Mouse (Mus musculus) hindbrain, postnatal 0 days (tissue): ENCODE measurements around the gene Fam90a1b. TPM values are rescaled to one million over a fixed set of nuclear protein-coding genes. Genes with fewer than 3 reads are reported as not detected.
"Not testable (repeated sequence)": the region's sequence is repeated elsewhere in the genome, so short reads cannot be mapped to it uniquely, and the experiment has no call there.

Source experiments
- ATAC-seq: fragments of 200-750 bp; cut with Nextera tagmentation; 2 replicates; pipeline ENCODE4 v1.8.0; 2017; ENCODE audit warnings: mild to moderate bottlenecking, moderate TSS enrichment, moderate library complexity
- DNase-seq: peaks from one replicate; pipeline ENCODE4 v3.0.0-alpha.2; 2015; ENCODE audit warnings: low spot score
- H3K27ac ChIP-seq: fragments of 300-500 bp; sonication (generic); 2 replicates; pipeline ENCODE4 v1.5.1; 2014; ENCODE audit warnings: mild to moderate bottlenecking
- H3K27me3 ChIP-seq: fragments of 300-500 bp; sonication (generic); 2 replicates; pipeline ENCODE4 v1.6.1; 2014; ENCODE audit warnings: low read length, mixed read lengths; ENCODE audit not compliant: insufficient read depth
- H3K36me3 ChIP-seq: fragments of 300-500 bp; sonication (generic); 2 replicates; pipeline ENCODE4 v1.6.1; 2014; ENCODE audit warnings: low read length, mixed read lengths; ENCODE audit not compliant: insufficient read depth
- H3K4me1 ChIP-seq: fragments of 300-500 bp; sonication (generic); 2 replicates; pipeline ENCODE4 v1.6.1; 2014; ENCODE audit warnings: antibody characterized with exemption, low read length, mixed read lengths; ENCODE audit not compliant: insufficient read depth
- H3K4me2 ChIP-seq: fragments of 300-500 bp; sonication (generic); 2 replicates; pipeline ENCODE4 v1.6.1; 2014; ENCODE audit warnings: low read depth, mild to moderate bottlenecking, low read length, moderate library complexity, mixed read lengths
- H3K4me3 ChIP-seq: fragments of 300-500 bp; sonication (generic); 2 replicates; pipeline ENCODE4 v1.5.1; 2014; ENCODE audit warnings: low read length
- H3K9ac ChIP-seq: fragments of 300-500 bp; sonication (generic); replicated peaks from 2 replicates; pipeline ENCODE4 v1.6.1; 2014; ENCODE audit warnings: mild to moderate bottlenecking, low read length, moderate library complexity, mixed read lengths
- H3K9me3 ChIP-seq: fragments of 300-500 bp; sonication (generic); 2 replicates; pipeline ENCODE4 v1.6.1; 2016; ENCODE audit warnings: low read length, mixed read lengths
- CTCF ChIP-seq: IDR thresholded peaks from 2 replicates; pipeline ENCODE4 v1.5.1; 2016; ENCODE audit warnings: antibody characterized with exemption, control low read depth, low read depth
- WGBS: fragments of 180-500 bp; shearing (Covaris S2); extraction: QIAGEN DNeasy Blood & Tissue Kit; methylation state at CpG from one replicate; pipeline ENCODE4 v1.1.7; 2014; 5-methylcytosine and 5-hydroxymethylcytosine counted together
- polyA plus RNA-seq: library from polyadenylated mRNA; unstranded; fragments of >200 nt; fragmentation: Nextera tagmentation; extraction: Ambion mirVana; gene quantifications from 2 replicates; pipeline ENCODE4 v1.2.1, GENCODE M21; 2015
- total RNA-seq: library from RNA; depleted of rRNA; stranded (reverse); fragments of >200 nt; gene quantifications from 2 replicates; pipeline ENCODE4 v1.2.3, GENCODE M21; 2014; rRNA removed

Fam90a1b gene
- total RNA-seq (0.04 and 0.37 TPM in 2 replicates), polyA plus RNA-seq (0.26 and 0.49 TPM in 2 replicates)

- Histone ChIP-seq H3K36me3 (no peaks in the 10 kb centered on the region), H3K27ac (peak within 1 kb of the TSS; percentile 74; the same call in 1 of the 2 replicates), H3K9me3 (no peaks in the 10 kb centered on the region), H3K4me1 (no peaks in the 10 kb centered on the region), H3K4me2 (peak within 1 kb of the TSS; percentile 51), H3K9ac (peak within 1 kb of the TSS; percentile 63), H3K27me3 (peaks cover 24% of the 10 kb centered on the region; the same call in 1 of the 2 replicates), H3K4me3 (peak within 1 kb of the TSS; percentile 54)
- 23% methylated on average over 46 of the region's 46 CpGs for WGBS
- peak; percentile 97 for DNase-seq
- peak; percentile 98 for ATAC-seq
- TF ChIP-seq CTCF = peak; percentile 84
Measured at GRCm38 (mm10) chrX:94366670-94367241, at the start of gene Fam90a1b, which contains the start of gene Apoo. Fam90a1b (minus strand) TSS chrX:94366777. Apoo (plus strand) TSS chrX:94367117.

DNA sequence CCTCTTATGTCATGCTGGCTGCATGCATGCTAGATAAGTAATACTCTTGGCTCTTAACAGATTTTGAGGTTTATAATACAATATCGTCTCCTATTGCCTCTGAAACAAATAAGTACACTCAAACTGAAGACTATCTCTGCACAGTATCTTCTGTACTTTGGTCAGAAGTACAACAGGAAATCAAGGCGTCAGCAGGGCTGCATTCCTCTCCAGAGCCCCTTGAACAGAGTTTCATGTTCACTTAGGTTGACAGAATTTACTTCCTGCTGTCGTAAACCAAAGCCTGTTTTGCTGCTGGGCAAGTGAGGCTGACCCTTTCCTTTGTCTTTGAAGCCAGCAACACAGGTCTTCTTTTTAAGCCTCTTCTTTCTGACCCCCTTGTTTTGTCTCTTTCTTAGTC is 42.4 kb upstream of the Fam90a1b start:
- H3K27ac ChIP-seq = no peak overlapping the region
- H3K36me3 ChIP-seq = no peaks in the 10 kb centered on the region
- whole genome bisulfite sequencing = 42% methylated on average over 3 of the region's 3 CpGs
- no peak for TF ChIP-seq CTCF
- no peak overlapping the region for H3K4me3 ChIP-seq
- no peaks in the 10 kb centered on the region for H3K27me3 ChIP-seq
- no peaks in the 10 kb centered on the region for H3K4me1 ChIP-seq
- DNase-seq = no peak
- no peak for ATAC-seq
- H3K9ac ChIP-seq = no peak overlapping the region
- H3K4me2 ChIP-seq = no peak overlapping the region
- no peaks in the 10 kb centered on the region for H3K9me3 ChIP-seq

DNA sequence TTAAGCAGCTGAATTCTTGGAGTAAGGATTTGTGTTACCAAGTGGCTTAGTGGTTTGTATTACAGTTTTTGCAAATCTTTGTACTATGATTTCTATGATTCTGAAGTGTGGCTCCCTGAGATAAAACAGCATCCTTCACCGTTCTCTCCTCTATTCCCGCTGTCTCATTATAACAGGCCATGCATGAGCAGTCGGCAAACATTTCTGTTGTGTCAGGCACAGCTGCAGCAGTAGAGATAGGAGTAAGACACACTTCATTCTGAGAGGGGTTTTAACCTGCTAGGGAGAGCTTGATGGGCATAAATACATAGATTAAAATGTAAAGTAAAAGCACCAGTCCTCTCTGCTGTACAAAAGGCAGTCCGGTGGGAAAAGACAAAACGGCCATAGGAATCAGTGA is 12.2 kb upstream of the Fam90a1b start:
- Histone ChIP-seq H3K4me2 (no peak overlapping the region), H3K9ac (no peak overlapping the region), H3K27ac (no peak overlapping the region), H3K27me3 (no peaks in the 10 kb centered on the region), H3K4me3 (no peak overlapping the region), H3K9me3 (no peaks in the 10 kb centered on the region), H3K36me3 (peaks cover 5% of the 10 kb centered on the region; the same call in 1 of the 2 replicates), H3K4me1 (no peaks in the 10 kb centered on the region)
- no peak for DNase-seq
- no peak for TF ChIP-seq CTCF
- no peak for ATAC-seq
- 71% methylated on average over 5 of the region's 5 CpGs for WGBS

DNA sequence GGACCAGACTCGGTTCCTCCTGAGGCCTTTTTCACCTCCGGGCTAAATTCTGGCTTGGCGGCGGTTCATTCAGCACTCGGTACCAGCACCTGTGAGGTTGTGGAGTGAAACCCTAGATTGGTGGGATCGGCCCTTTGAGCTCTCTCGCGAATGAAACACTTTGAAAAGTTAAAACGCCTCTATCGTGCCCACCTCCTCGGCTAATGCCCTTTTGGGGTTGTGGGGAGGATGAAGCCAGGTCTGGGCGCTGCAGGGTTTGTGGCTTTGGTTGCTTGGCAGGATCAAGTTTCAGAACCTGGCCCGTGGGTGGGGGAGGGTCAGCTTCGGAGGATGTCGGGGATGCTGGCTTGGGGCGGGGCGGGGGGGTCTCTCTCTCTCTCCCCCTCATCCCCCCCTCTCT is 671 bp upstream of the Fam90a1b start:
- ATAC-seq (peak; percentile 28), DNase-seq (peak; percentile 16)
- Histone ChIP-seq H3K36me3 (no peaks in the 10 kb centered on the region), H3K4me2 (peak overlapping the region; percentile 51), H3K9me3 (no peaks in the 10 kb centered on the region), H3K27me3 (peaks cover 24% of the 10 kb centered on the region; the same call in 1 of the 2 replicates), H3K27ac (peak overlapping the region; percentile 74; the same call in 1 of the 2 replicates), H3K4me1 (no peaks in the 10 kb centered on the region), H3K9ac (peak overlapping the region; percentile 63), H3K4me3 (peak overlapping the region; percentile 54)
- no peak for TF ChIP-seq CTCF
- 24% methylated on average over 17 of the region's 17 CpGs for WGBS

- Histone ChIP-seq H3K36me3 (no peaks in the 10 kb centered on the region), H3K27ac (no peak overlapping the region), H3K4me1 (no peaks in the 10 kb centered on the region), H3K27me3 (peaks cover 24% of the 10 kb centered on the region; the same call in 1 of the 2 replicates), H3K9ac (no peak overlapping the region), H3K4me2 (peak overlapping the region; percentile 44), H3K9me3 (no peaks in the 10 kb centered on the region), H3K4me3 (peak overlapping the region; percentile 54)
- TF ChIP-seq CTCF = no peak
- ATAC-seq = no peak
- whole genome bisulfite sequencing = 22% methylated on average over 16 of the region's 16 CpGs
- peak; percentile 3 for DNase-seq
Measured at GRCm38 (mm10) chrX:94366029-94366428, 548 bp downstream of the Fam90a1b start.

- DNase-seq (peak; percentile 1), ATAC-seq (no peak)
- H3K4me3 ChIP-seq = no peak overlapping the region
- no peak for TF ChIP-seq CTCF
- WGBS = 32% methylated on average over 14 of the region's 14 CpGs
- no peak overlapping the region for H3K9ac ChIP-seq
- no peaks in the 10 kb centered on the region for H3K36me3 ChIP-seq
- no peak overlapping the region for H3K27ac ChIP-seq
- H3K4me2 ChIP-seq = peak overlapping the region; percentile 44; the same call in 1 of the 2 replicates
- H3K27me3 ChIP-seq = peaks cover 24% of the 10 kb centered on the region; the same call in 1 of the 2 replicates
- H3K4me1 ChIP-seq = no peaks in the 10 kb centered on the region
- H3K9me3 ChIP-seq = no peaks in the 10 kb centered on the region
Measured at GRCm38 (mm10) chrX:94365381-94365925, 1.1 kb downstream of the Fam90a1b start.

DNA sequence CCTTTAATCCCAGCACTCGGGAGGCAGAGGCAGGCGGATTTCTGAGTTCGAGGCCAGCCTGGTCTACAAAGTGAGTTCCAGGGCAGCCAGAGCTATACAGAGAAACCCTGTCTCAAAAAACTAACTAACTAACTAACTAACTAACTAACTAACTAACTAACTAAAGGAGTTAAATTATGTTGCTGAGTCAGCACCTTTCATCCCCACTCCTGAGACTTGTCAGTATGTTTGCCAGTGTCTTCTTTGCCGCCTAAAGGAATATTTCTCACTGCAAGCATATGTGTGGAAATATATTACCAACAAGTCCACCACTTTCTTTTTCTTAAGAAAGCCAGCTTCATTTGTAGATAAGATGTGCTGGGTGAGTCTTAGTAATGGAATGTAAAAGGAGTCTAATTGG is 22.9 kb downstream of the Fam90a1b start:
- H3K27me3 ChIP-seq, H3K4me1 ChIP-seq, H3K9ac ChIP-seq, H3K9me3 ChIP-seq, ATAC-seq, H3K27ac ChIP-seq, H3K36me3 ChIP-seq, DNase-seq, H3K4me2 ChIP-seq, H3K4me3 ChIP-seq: not testable (repeated sequence)
- WGBS = 92% methylated on average over 4 of the region's 4 CpGs
